Mouse (Mus musculus) heart, adult 18-20 months (tissue): Measurements from ENCODE around the gene Elane. TPM values are rescaled to one million over a fixed set of nuclear protein-coding genes. Genes with fewer than 3 reads are reported as not detected.

ENCODE experiments used
- DNase-seq, 2 experiments: peaks; one replicate each; pipeline ENCODE4 v3.0.0; 2021 to 2022; ENCODE audit warnings: mixed read lengths in 1 of 2
- microRNA-seq, 2 experiments: library from miRNA; unstranded; fragments of <30 nt; microRNA quantifications; one replicate each; pipeline ENCODE4 v1.2.0; 2022
- total RNA-seq, 2 experiments: library from RNA; stranded (reverse); gene quantifications; 2 replicates each; pipeline ENCODE4 v1.2.3; 2021

Elane gene
- total RNA-seq, 2 experiments from 2014 or later, result not detected

GRCm38 (mm10) chr10:79929967-79930825 lies 44.1 kb downstream of the Elane start:
- peak in 1 of 2 experiments; percentile 13 for DNase-seq

GRCm38 (mm10) chr10:79930826-79931186 lies 44.8 kb downstream of the Elane start:
- no peak for DNase-seq

GRCm38 (mm10) chr10:79931797-79932196 lies 45.8 kb downstream of the Elane start:
- DNase-seq, result no peak

GRCm38 (mm10) chr10:79932736-79933135 lies 46.7 kb downstream of the Elane start:
- peak; percentile 76 to 86 for DNase-seq

- DNase-seq, result peak; percentile 35 to 36
Measured at GRCm38 (mm10) chr10:79933145-79933679, 47.2 kb downstream of the Elane start.

- DNase-seq, result no peak
Measured at GRCm38 (mm10) chr10:79933861-79934260, 47.8 kb downstream of the Elane start.

- peak; percentile 93 to 95 for DNase-seq
Measured at GRCm38 (mm10) chr10:79934272-79934721, 48.2 kb downstream of the Elane start.

GRCm38 (mm10) chr10:79934794-79935569 lies 48.9 kb downstream of the Elane start:
- DNase-seq, result peak; percentile 38 to 40

- DNase-seq, result no peak
Measured at GRCm38 (mm10) chr10:79936284-79936910, 50.4 kb downstream of the Elane start.

- peak; percentile 85 to 90 for DNase-seq
Measured at GRCm38 (mm10) chr10:79936911-79937441, 50.9 kb downstream of the Elane start.

Small RNAs within 50 kb of the gene (microRNA-seq; reads per million reads assigned to microRNA genes)
- gene Mir6910, result 0 reads per million in 2 experiments

Other genes with a start within 250 kb of the Elane start
- gene Shc2, start 248.3 kb upstream of the Elane start, total RNA-seq, result 1 to 10 TPM; 1.3 to 1.5 TPM
- not detected for gene Odf3l2, start 240.5 kb upstream of the Elane start, total RNA-seq
- under 1 TPM in 1 of 2 experiments, not detected in 1; 0.21 TPM for gene Madcam1, start 221.7 kb upstream of the Elane start, total RNA-seq
- gene Tpgs1, start 216.9 kb upstream of the Elane start, total RNA-seq, result 10 to 100 TPM; 15.5 to 18.0 TPM
- 100 to 1,000 TPM; 213 to 227 TPM for gene Cdc34, start 204.1 kb upstream of the Elane start, total RNA-seq
- 1 to 10 TPM; 7.2 to 7.9 TPM for gene Gzmm, start 197.2 kb upstream of the Elane start, total RNA-seq
- gene Bsg, start 181.8 kb upstream of the Elane start, total RNA-seq, result 1,000 to 10,000 TPM; 1,459 to 1,479 TPM
- gene Hcn2, start 169.6 kb upstream of the Elane start, total RNA-seq, result 10 to 100 TPM; 14.8 to 15.1 TPM
- gene Polrmt, start 139.7 kb upstream of the Elane start, total RNA-seq, result 10 to 100 TPM; 46.3 to 49.5 TPM
- not detected for gene Fgf22, start 131.2 kb upstream of the Elane start, total RNA-seq
- 10 to 100 TPM; 22.0 to 23.1 TPM for gene Rnf126, start 119.3 kb upstream of the Elane start, total RNA-seq
- 1 to 10 TPM; 3.5 to 4.5 TPM for gene Fstl3, start 109.0 kb upstream of the Elane start, total RNA-seq
- gene Prss57, start 95.3 kb upstream of the Elane start, total RNA-seq, result not detected
- gene Palm, start 92.7 kb upstream of the Elane start, total RNA-seq, result 10 to 100 TPM; 44.3 to 45.7 TPM
- under 1 TPM; 0.42 to 0.67 TPM for gene Misp, start 65.3 kb upstream of the Elane start, total RNA-seq
- gene Ptbp1, start 31.8 kb upstream of the Elane start, total RNA-seq, result 10 to 100 TPM; 35.8 to 39.9 TPM
- gene Prtn3, start 11.8 kb upstream of the Elane start, total RNA-seq, result not detected
- under 1 TPM; 0.12 to 0.18 TPM for gene Plppr3, start 11.6 kb upstream of the Elane start, total RNA-seq
- gene Cfd, start 4.6 kb downstream of the Elane start, total RNA-seq, result 100 to 1,000 TPM in 1 of 2 experiments, 10 to 100 TPM in 1; 49.7 to 435 TPM
- 10 to 100 TPM; 50.4 to 56.7 TPM for gene Med16, start 22.7 kb downstream of the Elane start, total RNA-seq
- not detected for gene Gm26602, start 24.6 kb downstream of the Elane start, total RNA-seq
- under 1 TPM; 0.17 to 0.46 TPM for gene Kiss1r, start 30.7 kb downstream of the Elane start, total RNA-seq
- 10 to 100 TPM; 75.3 to 78.2 TPM for gene R3hdm4, start 35.0 kb downstream of the Elane start, total RNA-seq
- gene Arid3a, start 40.8 kb downstream of the Elane start, total RNA-seq, result 1 to 10 TPM; 1.0 to 1.1 TPM
- 10 to 100 TPM; 33.1 to 33.6 TPM for gene Wdr18, start 73.9 kb downstream of the Elane start, total RNA-seq
- gene Grin3b, start 84.5 kb downstream of the Elane start, total RNA-seq, result under 1 TPM; 0.57 to 0.67 TPM
- gene Tmem259, start 98.1 kb downstream of the Elane start, total RNA-seq, result 100 to 1,000 TPM; 120 TPM
- gene Cnn2, start 102.3 kb downstream of the Elane start, total RNA-seq, result 10 to 100 TPM; 28.3 to 32.6 TPM
- 1 to 10 TPM; 6.5 to 7.6 TPM for gene Abca7, start 110.2 kb downstream of the Elane start, total RNA-seq
- 1 to 10 TPM; 3.1 to 8.7 TPM for gene Arhgap45, start 130.4 kb downstream of the Elane start, total RNA-seq
- gene Polr2e, start 153.5 kb downstream of the Elane start, total RNA-seq, result 10 to 100 TPM; 92.9 to 97.6 TPM
- 1,000 to 10,000 TPM in 1 of 2 experiments, 100 to 1,000 TPM in 1; 983 to 1,022 TPM for gene Gpx4, start 160.9 kb downstream of the Elane start, total RNA-seq
- 10 to 100 TPM in 1 of 2 experiments, 1 to 10 TPM in 1; 9.0 to 10.1 TPM for gene Sbno2, start 219.3 kb downstream of the Elane start, total RNA-seq
- 100 to 1,000 TPM; 127 to 149 TPM for gene Stk11, start 229.6 kb downstream of the Elane start, total RNA-seq